Mouse (Mus musculus): ENCODE results near the gene Serpinb6d. TPM values are rescaled to one million over a fixed set of nuclear protein-coding genes. Genes with fewer than 3 reads are reported as not detected.

Gene Serpinb6d
- polyA plus RNA-seq (2016; fragmentation: Nextera tagmentation; extraction: Ambion mirVana): not detected in 2 replicates

DNA sequence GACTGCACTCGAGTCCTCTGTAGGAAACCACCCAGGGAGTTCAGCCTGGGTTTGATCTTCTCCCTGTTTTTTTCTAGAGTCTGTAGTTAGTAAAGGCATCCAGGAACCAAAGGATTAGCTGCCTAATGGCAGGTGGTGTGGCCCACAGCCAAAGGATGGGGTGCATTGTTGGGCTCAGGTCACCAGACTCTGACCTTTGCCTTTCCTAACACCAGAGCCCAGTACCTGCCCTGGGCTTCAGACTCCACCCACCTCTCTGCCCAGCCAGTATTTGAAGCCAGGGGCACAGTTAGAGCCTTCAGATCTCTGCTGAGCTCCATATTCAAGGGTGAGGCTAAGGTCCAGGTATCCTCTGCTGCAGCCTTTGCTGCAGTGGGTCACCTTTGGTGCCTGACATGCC lies at the start of gene Serpinb6d:
Gene Serpinb6d, plus strand, starts transcription at position 301 of the 400 bp plus-strand sequence.
- H3K4me3 ChIP-seq: no peak within 1 kb of the TSS
- H3K9me3 ChIP-seq (replicated peaks): peaks cover 39% of the 10 kb centered on the region
- H3K4me2 ChIP-seq (replicated peaks): no peak within 1 kb of the TSS
- no peak within 1 kb of the TSS for H3K9ac ChIP-seq
- no peak within 1 kb of the TSS for H3K27ac ChIP-seq
- no peaks in the 10 kb centered on the region for H3K36me3 ChIP-seq
- no peaks in the 10 kb centered on the region for H3K27me3 ChIP-seq
- no peaks in the 10 kb centered on the region for H3K4me1 ChIP-seq
- WGBS: 68% methylated on average over 1 of the region's 1 CpGs
- ATAC-seq (ENCODE audit: low FRiP score): no peak

GRCm38 (mm10) chr13:33622921-33623320 lies 38.3 kb upstream of the Serpinb6d start:
- Histone ChIP-seq H3K4me2 (replicated peaks) (no peak overlapping the region), H3K27me3 (no peaks in the 10 kb centered on the region), H3K4me1 (no peaks in the 10 kb centered on the region), H3K4me3 (no peak overlapping the region), H3K27ac (no peak overlapping the region), H3K9me3 (replicated peaks) (peaks cover 27% of the 10 kb centered on the region), H3K9ac (no peak overlapping the region), H3K36me3 (no peaks in the 10 kb centered on the region)
- ATAC-seq (ENCODE audit: low FRiP score): no peak
- 94% methylated on average over 2 of the region's 2 CpGs for WGBS

DNA sequence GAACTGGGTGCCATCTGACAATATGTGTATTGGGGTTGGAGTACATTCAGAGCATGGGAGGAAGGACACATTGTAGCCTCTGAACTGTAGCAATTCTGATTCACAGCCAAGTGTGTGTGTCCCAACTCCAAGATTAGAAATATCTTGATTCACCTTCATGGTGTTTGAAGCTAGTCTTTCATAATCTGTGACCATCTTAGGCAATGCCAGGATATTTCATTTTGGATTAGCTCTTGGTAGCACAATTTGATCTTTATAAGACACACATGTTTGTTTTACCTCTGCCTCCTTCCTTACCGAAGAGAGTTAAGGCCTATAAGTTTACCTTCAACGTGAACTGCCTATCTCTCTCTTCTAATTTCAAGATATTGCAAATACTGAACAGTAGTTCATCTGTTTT lies 18.7 kb upstream of the Serpinb6d start:
- Histone ChIP-seq H3K4me1 (no peaks in the 10 kb centered on the region), H3K4me3 (no peak overlapping the region), H3K9me3 (replicated peaks) (peaks cover 11% of the 10 kb centered on the region), H3K4me2 (replicated peaks) (no peak overlapping the region), H3K9ac (no peak overlapping the region), H3K36me3 (no peaks in the 10 kb centered on the region), H3K27ac (no peak overlapping the region), H3K27me3 (no peaks in the 10 kb centered on the region)
- ATAC-seq (ENCODE audit: low FRiP score): no peak
- 71% methylated on average over 2 of the region's 2 CpGs for WGBS

DNA sequence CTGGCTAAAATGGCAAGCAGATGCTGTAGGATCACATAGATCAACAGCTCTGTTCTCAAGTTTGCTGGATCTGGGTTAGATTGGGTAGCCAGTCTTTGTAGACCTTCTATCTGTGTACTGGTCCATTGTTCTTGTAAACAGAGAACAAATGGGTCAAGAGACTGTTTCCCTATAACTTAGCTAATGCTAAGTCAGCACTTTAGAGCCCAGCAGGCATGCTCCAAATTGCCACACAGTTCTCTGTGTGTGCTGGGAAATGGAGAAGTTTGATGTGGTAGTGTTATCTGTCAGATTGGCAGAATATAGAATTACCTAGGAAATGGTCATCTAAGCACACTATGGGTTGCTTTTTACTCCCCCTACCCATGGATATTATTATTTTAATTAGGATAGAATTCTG lies 1.3 kb downstream of the Serpinb6d start:
- no peak for ATAC-seq (ENCODE audit: low FRiP score)

DNA sequence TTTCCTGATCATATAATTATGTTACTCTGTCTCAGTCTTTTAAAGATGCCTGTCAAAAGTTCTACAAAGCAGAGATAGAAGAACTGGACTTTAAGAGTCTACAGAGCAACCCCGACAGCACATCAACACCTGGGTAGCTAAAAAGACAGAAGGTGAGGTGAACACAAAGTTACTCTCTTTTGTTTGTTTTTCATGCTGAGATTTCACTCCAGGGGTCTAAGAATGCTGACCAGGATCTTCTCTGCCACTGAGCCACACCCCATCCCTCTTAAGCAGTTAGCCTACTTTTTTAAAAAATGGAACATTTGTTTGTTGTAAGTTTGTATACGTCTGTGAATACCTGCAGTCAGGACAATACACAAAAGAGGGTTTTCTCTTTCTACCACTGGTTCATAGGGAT lies 59.1 kb downstream of the Serpinb6d start:
- WGBS: 76% methylated on average over 2 of the region's 2 CpGs
- H3K9ac ChIP-seq: no peak overlapping the region
- ATAC-seq (ENCODE audit: low FRiP score): no peak
- H3K27me3 ChIP-seq: no peaks in the 10 kb centered on the region
- no peaks in the 10 kb centered on the region for H3K4me1 ChIP-seq
- no peak overlapping the region for H3K27ac ChIP-seq
- no peaks in the 10 kb centered on the region for H3K36me3 ChIP-seq
- H3K4me3 ChIP-seq: no peak overlapping the region
- no peak overlapping the region for H3K4me2 ChIP-seq (replicated peaks)
- peaks cover 10% of the 10 kb centered on the region for H3K9me3 ChIP-seq (replicated peaks)

More for the DNA sequence above, 1.3 kb downstream of the Serpinb6d start:
- Histone ChIP-seq H3K4me1 (no peaks in the 10 kb centered on the region), H3K4me2 (replicated peaks) (no peak overlapping the region), H3K27me3 (no peaks in the 10 kb centered on the region), H3K9ac (no peak overlapping the region), H3K36me3 (no peaks in the 10 kb centered on the region), H3K4me3 (no peak overlapping the region), H3K27ac (no peak overlapping the region), H3K9me3 (replicated peaks) (peaks cover 41% of the 10 kb centered on the region)

Other genes starting within 250 kb of the Serpinb6d start
- not detected in 2 replicates for gene Serpinb9g, start 176.6 kb upstream of the Serpinb6d start, polyA plus RNA-seq (2016; fragmentation: Nextera tagmentation; extraction: Ambion mirVana)
- not detected in 2 replicates for gene Serpinb6e, start 182.0 kb downstream of the Serpinb6d start, polyA plus RNA-seq (2016; fragmentation: Nextera tagmentation; extraction: Ambion mirVana)
- 0.32 and 0.35 TPM in 2 replicates for gene Serpinb6c, start 244.3 kb downstream of the Serpinb6d start, polyA plus RNA-seq (2016; fragmentation: Nextera tagmentation; extraction: Ambion mirVana)

Data from hindbrain, embryonic 12.5 days (tissue).